Mouse (Mus musculus) intestine, embryonic 15.5 days (tissue): ENCODE measurements around the gene Rsph14. TPM values are rescaled to one million over a fixed set of nuclear protein-coding genes. Genes with fewer than 3 reads are reported as not detected.

Experiments
- ATAC-seq: fragments of 200-750 bp; cut with Nextera tagmentation; 2 replicates; pipeline ENCODE4 v1.8.0; 2017; ENCODE audit warnings: moderate TSS enrichment, moderate library complexity
- H3K27ac ChIP-seq: fragments of 300-500 bp; sonication (generic); 2 replicates; pipeline ENCODE4 v1.5.1; 2015; ENCODE audit warnings: mild to moderate bottlenecking, inconsistent platforms
- H3K27me3 ChIP-seq: fragments of 300-500 bp; sonication (generic); replicated peaks from 2 replicates; pipeline ENCODE4 v1.6.1; 2015; ENCODE audit warnings: inconsistent platforms
- H3K36me3 ChIP-seq: fragments of 300-500 bp; sonication (generic); 2 replicates; pipeline ENCODE4 v1.6.1; 2015; ENCODE audit warnings: inconsistent platforms
- H3K4me1 ChIP-seq: fragments of 300-500 bp; sonication (generic); replicated peaks from 2 replicates; pipeline ENCODE4 v1.6.1; 2015; ENCODE audit warnings: inconsistent platforms
- H3K4me2 ChIP-seq: fragments of 300-500 bp; sonication (generic); replicated peaks from 2 replicates; pipeline ENCODE4 v1.6.1; 2015; ENCODE audit warnings: mild to moderate bottlenecking, inconsistent platforms
- H3K4me3 ChIP-seq: fragments of 300-500 bp; sonication (generic); replicated peaks from 2 replicates; pipeline ENCODE4 v1.5.1; 2015; ENCODE audit warnings: inconsistent platforms
- H3K9ac ChIP-seq: fragments of 300-500 bp; sonication (generic); 2 replicates; pipeline ENCODE4 v1.6.1; 2015; ENCODE audit warnings: inconsistent platforms
- H3K9me3 ChIP-seq: fragments of 300-500 bp; sonication (generic); 2 replicates; pipeline ENCODE4 v1.6.1; 2016; ENCODE audit warnings: inconsistent platforms
- WGBS: fragments of 180-500 bp; shearing (Covaris S2); methylation state at CpG from one replicate; pipeline ENCODE4 v1.1.7; 2015; 5-methylcytosine and 5-hydroxymethylcytosine counted together
- polyA plus RNA-seq: library from polyadenylated mRNA; unstranded; fragments of >200 nt; fragmentation: Nextera tagmentation; extraction: Ambion mirVana; gene quantifications from 2 replicates; pipeline ENCODE4 v1.2.1, GENCODE M21; 2015

Rsph14 gene
- polyA plus RNA-seq, 1 experiment from 2014 or later: not detected

DNA sequence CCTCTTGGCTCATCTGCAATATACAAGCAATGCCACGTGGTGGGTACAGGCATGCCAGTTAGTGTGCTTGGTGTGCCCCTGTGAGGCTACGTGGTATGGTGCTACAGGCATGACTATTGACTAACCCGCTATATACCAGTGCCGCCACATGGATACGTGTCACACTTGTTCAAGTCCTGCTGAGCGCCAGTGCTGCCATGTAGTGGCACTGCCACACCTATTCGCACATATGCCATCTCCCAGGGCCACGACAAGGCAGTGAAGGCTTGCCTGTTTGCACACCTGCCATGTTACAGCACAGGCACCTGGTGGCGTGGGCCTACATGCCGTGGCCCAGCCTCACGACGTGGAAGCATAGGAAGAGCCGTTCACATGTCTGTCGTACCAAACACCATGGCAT, 108.1 kb downstream of the Rsph14 start:
- Histone ChIP-seq H3K9ac (no peak overlapping the region), H3K4me3 (no peak overlapping the region), H3K36me3 (no peaks in the 10 kb centered on the region), H3K9me3 (no peaks in the 10 kb centered on the region), H3K4me2 (no peak overlapping the region), H3K4me1 (peaks cover 4% of the 10 kb centered on the region; the same call in 1 of the 2 replicates), H3K27me3 (no peaks in the 10 kb centered on the region), H3K27ac (no peak overlapping the region)
- ATAC-seq: no peak
- WGBS: 91% methylated on average over 14 of the region's 14 CpGs

DNA sequence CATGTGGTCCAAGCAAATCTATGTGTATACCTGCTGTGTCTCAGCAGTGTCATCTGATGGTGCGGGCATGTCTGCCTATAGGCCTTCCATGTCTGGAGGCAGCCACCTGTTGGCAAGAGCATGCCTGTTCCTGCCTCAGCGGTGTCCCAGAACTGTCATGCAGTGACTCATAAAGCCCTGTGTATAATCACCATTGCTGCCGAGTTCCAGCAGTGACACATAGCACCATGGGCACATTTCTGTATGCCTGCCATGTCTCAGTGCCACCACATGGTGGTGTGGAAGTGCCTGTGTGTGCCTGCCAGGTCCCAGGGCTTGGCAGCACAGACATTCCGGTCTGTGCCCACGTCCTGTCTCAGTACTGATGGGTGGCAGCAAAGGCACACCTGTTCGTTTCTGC, 109.6 kb downstream of the Rsph14 start:
- Histone ChIP-seq H3K4me2 (no peak overlapping the region), H3K9ac (no peak overlapping the region), H3K4me3 (no peak overlapping the region), H3K27me3 (no peaks in the 10 kb centered on the region), H3K9me3 (no peaks in the 10 kb centered on the region), H3K4me1 (peaks cover 4% of the 10 kb centered on the region; the same call in 1 of the 2 replicates), H3K36me3 (no peaks in the 10 kb centered on the region), H3K27ac (no peak overlapping the region)
- 65% methylated on average over 6 of the region's 6 CpGs for WGBS
- no peak for ATAC-seq

DNA sequence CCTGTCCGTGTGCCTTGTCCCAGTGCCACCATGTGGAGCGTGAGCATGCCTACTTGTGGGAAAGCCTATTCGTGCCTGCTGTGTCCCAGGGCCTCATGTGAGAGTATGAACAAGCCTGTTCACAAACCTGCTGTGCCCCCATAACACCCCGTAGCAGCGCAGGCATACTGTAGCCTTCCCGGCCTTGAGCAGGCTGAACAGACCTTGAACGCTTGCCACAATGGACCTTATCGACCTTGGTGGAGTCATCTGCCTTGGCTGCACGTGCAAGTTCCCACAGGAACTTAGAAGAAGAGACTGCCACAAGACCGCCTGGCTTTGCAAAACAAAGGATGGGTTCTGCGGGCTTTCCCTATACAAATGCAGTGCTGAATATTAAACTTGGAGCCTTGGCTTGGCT, 110.8 kb downstream of the Rsph14 start:
- H3K9ac ChIP-seq: no peak overlapping the region
- H3K27ac ChIP-seq: no peak overlapping the region
- H3K36me3 ChIP-seq: no peaks in the 10 kb centered on the region
- peaks cover 4% of the 10 kb centered on the region; the same call in 1 of the 2 replicates for H3K4me1 ChIP-seq
- no peak; the same call in 1 of the 2 replicates for ATAC-seq
- 81% methylated on average over 11 of the region's 11 CpGs for WGBS
- H3K9me3 ChIP-seq: no peaks in the 10 kb centered on the region
- H3K27me3 ChIP-seq: no peaks in the 10 kb centered on the region
- no peak overlapping the region for H3K4me3 ChIP-seq
- no peak overlapping the region for H3K4me2 ChIP-seq

DNA sequence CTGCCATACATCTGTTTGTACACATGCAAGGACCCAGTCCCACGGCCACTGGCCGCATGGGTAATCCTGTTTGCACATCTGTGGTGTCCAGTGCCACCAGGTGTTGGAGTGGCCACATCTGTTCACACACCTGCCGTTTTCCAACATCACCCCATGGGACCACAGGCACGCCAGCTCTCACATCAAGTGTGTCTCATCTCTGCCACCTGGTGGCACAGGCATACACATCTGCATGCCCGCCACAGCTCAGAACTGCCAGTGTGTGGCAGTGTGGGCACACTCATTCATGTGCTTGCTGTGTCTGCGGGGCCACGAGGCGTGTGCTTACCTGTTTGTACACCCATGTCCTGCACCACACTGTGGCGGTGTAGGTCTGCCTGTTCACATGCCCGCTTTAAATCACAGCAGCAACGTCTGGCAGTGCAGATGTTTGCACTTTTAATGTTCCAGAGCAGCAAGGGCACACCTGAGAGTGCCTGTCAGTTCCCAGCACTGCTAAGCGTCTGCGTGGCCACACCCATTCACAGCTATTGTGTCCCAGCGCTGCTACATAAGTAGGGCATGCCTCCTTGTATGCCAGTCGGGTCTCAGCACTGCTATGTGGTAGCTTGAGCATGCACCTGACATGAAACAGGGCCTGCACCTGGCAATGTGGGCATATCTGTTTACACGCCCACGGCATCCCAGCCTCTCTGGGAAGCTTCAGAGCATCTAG, 111.4 kb downstream of the Rsph14 start:
- peaks cover 4% of the 10 kb centered on the region; the same call in 1 of the 2 replicates for H3K4me1 ChIP-seq
- no peak overlapping the region for H3K9ac ChIP-seq
- H3K4me2 ChIP-seq: no peak overlapping the region; the same call in 1 of the 2 replicates
- ATAC-seq: peak; percentile 73
- 34% methylated on average over 17 of the region's 17 CpGs for WGBS
- no peak overlapping the region for H3K27ac ChIP-seq
- no peaks in the 10 kb centered on the region for H3K9me3 ChIP-seq
- no peaks in the 10 kb centered on the region for H3K27me3 ChIP-seq
- no peak overlapping the region for H3K4me3 ChIP-seq
- H3K36me3 ChIP-seq: no peaks in the 10 kb centered on the region

DNA sequence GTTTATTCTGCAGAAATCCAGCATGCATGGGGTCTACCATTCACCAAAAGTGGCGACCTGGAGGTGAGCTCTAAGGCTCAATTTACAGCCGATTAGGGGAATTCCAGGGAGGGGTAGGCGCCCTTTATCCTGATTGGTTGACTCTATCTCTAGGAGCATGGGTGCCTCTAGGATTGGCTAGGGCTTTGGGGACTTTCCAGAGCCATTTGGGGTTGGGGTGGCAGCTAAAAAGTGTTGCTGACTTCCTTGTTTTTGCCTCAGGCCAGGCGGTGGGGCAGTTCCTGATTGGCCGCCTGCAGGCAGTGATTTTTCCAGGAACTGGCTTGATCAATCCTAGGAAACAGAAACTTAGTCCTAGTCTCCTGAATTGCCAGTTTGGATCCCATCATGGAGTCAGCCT, 113.1 kb downstream of the Rsph14 start:
- no peaks in the 10 kb centered on the region for H3K4me1 ChIP-seq
- H3K9ac ChIP-seq: no peak overlapping the region
- WGBS: 38% methylated on average over 5 of the region's 5 CpGs
- H3K4me3 ChIP-seq: no peak overlapping the region
- ATAC-seq: no peak
- H3K27me3 ChIP-seq: no peaks in the 10 kb centered on the region
- no peaks in the 10 kb centered on the region for H3K36me3 ChIP-seq
- no peak overlapping the region for H3K27ac ChIP-seq
- no peak overlapping the region for H3K4me2 ChIP-seq
- no peaks in the 10 kb centered on the region for H3K9me3 ChIP-seq

DNA sequence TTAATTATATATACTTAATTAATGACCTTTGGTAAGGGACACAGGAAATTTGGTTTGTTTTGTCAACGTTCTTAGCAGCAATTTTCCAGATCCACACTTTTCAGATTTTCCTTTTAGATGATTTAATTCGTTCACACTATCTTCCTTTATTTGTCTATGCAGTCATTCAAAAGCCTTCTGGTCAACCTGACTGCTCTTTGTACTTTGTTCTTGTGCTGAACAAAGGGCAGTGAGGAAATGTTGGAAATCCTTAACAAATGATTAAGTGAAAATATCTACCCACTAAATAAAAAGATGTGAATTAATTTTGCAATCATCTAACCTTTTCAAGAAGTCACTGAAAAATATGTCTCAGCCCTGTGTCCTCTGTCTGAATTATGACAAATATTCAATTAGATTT, 124.0 kb downstream of the Rsph14 start:
- ATAC-seq: no peak
- Histone ChIP-seq H3K9ac (no peak overlapping the region), H3K27me3 (no peaks in the 10 kb centered on the region), H3K27ac (no peak overlapping the region), H3K4me1 (no peaks in the 10 kb centered on the region), H3K4me3 (no peak overlapping the region), H3K9me3 (no peaks in the 10 kb centered on the region), H3K4me2 (no peak overlapping the region), H3K36me3 (no peaks in the 10 kb centered on the region)
- 72% methylated on average over 2 of the region's 2 CpGs for WGBS

Other genes starting within 250 kb of the Rsph14 start
- gene Gnaz, start 65.4 kb downstream of the Rsph14 start, polyA plus RNA-seq: 3.5 and 3.6 TPM in 2 replicates
- 5.6 and 7.0 TPM in 2 replicates for gene Rab36, start 4.5 kb upstream of the Rsph14 start, polyA plus RNA-seq
- 11.7 and 12.9 TPM in 2 replicates for gene Bcr, start 28.0 kb upstream of the Rsph14 start, polyA plus RNA-seq
- 25.8 and 27.4 TPM in 2 replicates for gene Specc1l, start 179.5 kb upstream of the Rsph14 start, polyA plus RNA-seq